Mouse (Mus musculus): Measurements from ENCODE around the gene Nkain2.

Gene Nkain2

DNA sequence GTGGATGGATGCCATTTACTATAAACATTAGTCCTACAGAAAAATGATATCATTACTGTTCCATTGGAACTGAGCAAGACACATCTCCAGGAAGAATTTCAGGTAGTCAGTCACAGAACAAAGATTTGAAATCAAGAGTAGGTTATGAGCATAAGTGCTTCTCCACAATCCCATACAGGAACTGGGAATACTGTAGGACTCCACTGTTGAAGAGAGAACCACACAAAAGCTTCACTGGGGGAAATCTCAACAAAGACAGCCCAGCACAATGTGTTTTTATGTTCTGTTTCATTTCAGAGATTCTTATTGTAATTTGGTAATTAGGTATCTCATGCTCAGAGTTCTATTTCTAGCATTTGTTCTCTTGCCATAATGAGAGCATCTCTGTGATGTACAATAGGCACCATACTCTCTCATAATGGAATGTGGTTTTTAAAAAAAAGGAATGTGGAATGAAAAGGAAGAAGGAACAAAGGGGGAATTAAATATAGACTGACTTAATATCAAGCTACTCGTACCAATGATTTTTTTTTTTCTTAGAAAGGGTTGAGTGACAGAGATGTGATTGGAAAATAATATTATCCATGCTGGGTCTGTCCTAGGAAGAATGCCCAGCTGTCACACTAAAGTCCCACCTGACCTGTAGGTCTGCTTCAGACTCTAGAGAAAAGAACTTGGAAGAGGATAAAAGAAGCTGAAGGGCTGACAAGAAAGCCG lies 313.5 kb downstream of the Nkain2 start:
- no peak for DNase-seq (ENCODE audit: low spot score)

DNA sequence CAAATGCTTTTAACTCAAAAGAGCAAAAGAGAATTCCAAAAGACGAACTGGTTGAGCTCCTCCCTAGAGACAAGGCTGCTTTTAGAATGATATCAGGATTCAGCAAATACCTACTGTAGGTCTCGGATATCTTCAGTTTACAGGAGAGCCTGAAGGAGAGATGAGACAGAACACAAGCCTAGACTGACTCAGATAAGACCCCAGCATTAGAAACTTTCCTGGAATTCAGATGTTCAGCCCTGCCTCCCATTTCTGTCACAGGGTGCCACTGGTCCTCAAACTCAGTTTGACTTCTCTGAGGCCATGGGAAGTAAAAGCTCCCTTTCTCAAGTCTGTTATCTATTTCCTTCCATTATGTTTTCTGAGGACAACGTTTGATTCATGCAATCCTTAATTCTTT lies 332.6 kb downstream of the Nkain2 start:
- DNase-seq (ENCODE audit: low spot score) = no peak

DNA sequence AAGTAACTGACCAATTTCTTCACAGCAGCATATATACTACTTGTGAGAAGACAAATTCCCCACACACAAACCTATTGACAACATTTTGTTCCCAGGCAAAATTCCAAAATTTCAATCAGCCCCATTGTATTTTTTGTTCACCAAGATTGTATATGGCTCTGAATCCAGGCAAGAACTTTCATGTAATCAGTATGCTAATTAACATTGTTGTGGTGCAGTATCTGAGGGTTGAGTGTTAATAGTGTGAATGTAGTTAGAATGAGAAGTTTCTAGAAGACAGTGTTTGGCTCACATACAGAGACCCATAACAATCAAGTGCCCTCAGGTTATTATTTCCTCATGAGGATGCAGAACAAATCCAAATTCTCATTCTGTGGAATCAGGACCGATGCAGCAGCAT lies 354.2 kb downstream of the Nkain2 start:
- no peak for DNase-seq (ENCODE audit: low spot score)

DNA sequence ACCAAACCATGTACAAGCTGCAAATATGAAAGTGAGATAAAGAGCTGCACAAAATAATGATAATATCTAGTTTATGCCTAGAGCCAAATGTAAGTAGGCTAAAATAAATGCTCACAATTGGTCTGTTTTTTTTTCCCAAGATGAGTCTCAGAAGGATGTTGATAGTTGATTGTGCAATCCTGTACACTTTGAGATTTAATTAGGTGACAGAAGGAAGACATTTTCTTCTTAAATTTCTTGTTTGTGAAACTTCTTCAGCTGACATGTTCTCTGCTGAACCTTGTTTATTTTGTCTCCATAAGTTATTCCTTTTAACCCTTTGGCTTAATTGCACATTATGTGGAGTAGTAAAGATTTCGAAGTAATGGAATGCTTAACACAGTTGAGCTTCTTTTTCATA lies 379.4 kb downstream of the Nkain2 start:
- DNase-seq (ENCODE audit: low spot score) = no peak

DNA sequence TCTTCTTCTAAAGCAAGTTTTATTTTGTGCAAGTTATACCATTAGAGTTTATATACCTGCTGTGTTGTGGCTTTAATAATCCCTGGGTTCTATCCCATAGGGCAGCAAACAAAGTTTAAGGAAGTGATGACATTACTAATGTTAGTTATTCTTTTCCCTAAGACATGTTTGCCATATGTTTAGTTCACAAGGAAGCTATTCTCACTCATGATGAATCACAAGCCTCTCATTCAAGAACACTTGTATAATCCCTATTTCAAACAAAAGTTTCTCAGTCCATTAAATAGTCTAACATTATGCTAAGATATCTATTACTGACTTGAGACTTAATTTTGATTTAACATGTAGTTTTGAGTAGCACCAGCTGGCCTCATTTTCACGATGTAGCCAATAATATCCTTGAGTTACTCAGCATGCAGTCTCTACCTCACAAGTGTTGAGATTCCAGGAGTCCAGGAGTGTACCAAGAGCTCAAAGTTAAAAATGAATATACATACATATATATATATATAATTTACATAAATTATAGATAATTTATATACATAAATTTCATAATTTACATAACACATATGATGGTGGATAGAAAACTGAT lies 395.6 kb downstream of the Nkain2 start:
- DNase-seq (ENCODE audit: low spot score) = no peak

DNA sequence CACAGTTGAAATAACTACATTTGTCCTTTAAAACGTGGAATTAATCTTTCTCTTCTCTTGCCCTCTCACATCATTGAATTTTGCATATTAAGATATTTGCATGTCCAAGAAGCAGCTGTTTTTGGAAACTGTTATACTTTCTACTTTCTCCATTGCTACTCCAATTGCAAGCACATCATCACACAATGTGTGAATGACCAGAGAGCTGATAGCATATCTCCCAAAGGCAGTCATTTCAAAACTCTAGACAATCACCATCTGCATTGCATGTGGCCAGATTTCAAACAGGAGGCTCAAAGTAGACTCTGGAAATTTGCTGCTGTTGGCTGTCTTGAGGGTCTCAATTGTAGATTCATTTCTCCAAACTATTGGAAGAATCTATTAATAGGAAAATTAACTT lies 396.7 kb downstream of the Nkain2 start:
- no peak for DNase-seq (ENCODE audit: low spot score)

DNA sequence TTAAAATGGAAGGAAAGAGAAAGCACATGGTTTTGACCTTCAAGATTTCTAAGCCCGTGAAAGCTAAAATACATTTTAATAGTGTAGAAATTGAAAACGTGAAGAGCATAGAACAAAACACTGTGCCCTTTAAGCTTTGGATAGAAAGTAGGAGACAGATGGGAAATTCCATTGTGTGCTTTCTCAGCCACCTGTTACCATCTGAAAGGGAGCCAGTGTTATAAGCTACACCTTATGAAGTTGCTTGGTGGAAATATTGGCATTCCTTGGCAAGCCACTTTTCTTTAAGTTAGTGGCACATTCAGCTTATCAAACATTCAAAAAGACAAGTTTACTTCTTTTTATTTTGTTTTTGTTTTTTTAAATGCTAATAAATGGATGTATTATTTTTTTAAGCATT lies 427.5 kb downstream of the Nkain2 start:
- DNase-seq (ENCODE audit: low spot score) = no peak

DNA sequence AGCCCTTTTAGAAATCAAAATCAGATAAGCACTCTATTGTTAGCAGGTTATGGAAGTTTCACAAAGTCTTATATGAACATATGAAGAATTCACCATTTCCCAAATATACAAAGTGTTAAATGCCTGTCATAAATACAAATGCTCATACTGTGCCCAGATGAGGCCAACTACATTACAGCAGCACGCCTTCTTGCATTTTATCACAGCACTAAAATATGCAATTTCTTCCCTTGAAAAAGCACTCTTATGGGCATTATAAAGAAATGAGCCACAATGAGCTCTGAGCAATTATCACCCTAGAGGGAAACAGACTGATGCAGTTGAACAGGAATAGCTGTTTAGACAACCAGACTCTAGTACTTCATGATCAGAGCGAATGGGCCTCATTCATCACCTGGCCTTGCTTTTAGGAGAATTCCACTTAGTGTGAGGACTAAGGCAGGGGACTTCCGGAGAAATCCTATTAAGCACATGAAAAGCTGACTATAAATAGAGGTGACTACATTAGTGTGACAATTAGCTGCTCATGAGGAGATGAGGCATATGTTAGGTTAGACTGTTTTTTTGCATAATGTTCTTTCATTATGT lies 450.2 kb downstream of the Nkain2 start:
- DNase-seq (ENCODE audit: low spot score) = no peak

DNA sequence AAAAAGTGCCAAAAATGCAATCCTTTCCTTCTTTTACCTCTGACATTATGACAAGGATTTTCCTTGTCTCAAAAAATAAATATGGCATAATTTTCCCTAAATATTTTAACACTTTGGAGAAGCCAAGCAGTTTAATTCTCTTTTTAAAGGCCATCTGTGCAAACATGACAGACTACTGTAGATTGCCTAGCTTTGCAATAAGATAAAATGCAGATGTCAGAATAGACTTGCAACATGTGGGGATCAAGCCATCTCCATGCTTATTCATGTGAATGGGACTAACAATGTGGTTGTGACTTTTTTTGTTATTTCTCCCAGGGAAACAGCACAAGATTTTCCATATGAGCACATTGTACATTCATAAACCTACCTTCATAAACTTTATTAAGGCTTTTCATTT lies 476.0 kb downstream of the Nkain2 start:
- DNase-seq (ENCODE audit: low spot score) = no peak

DNA sequence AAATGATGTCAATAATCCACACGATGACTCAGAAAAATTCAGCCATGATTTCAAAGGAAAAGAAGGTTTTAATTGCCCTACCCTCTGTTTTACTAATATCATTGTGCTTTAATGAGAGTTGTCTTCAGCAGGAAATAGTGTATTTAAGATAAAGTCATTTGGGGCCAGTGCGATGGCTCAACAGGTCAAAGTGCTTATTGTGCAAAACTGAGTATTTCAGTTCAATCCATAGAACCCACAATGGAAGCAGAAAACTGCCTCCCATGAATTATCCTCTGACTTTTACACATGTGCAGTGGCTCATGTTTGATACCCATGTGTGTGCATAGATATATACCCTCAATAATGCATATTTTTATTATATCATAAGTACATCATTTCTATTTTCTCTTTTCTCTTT lies 478.9 kb downstream of the Nkain2 start:
- no peak for DNase-seq (ENCODE audit: low spot score)

DNA sequence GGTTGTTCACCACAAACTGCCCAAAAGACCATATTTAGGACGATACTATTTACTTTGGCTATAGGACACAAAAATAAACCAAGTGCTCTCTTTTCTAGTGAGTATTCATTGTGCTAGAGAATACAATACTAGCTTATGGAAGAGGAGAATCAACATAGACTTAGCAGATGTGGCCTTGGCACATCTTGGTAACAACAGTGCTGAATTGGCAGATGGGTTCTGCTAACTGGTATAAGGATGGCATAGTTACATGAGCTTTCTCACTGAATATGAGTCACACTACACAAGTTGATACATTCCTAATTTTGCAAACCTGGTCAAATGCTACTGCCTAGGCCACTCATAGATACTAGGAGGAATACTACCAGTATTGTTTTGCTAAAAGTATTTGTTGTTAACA lies 489.3 kb downstream of the Nkain2 start:
- no peak for DNase-seq (ENCODE audit: low spot score)

DNA sequence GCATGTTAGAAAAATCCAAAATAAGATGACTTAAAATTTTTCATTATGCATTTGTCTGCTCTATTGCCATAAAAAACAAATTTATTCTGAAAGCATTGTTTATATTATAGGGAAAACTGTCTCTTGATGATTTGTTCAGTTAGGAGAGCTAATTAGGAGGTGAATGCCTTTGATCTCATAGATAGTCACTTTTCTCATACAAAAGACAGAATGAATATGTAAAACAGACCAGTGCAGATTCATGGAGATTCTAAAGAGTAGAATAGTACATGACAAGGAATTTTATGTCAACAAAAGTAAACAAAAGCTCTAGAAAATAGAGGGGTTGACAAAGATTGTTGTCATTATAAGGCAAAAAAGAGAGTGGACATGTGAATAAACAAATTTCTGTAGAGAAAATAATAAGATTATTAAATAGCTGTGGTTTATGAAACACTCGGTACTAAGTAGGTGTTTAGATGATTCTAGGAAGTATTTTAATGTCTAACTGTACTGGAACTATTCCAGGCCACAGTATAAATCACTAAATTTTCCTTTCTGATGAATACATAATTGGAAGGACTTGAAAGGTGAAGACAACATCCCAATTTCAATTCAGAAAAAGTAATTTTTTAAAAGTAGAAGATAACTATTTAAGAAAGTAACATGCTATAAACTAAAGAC lies 496.3 kb downstream of the Nkain2 start:
- DNase-seq (ENCODE audit: low spot score) = no peak

DNA sequence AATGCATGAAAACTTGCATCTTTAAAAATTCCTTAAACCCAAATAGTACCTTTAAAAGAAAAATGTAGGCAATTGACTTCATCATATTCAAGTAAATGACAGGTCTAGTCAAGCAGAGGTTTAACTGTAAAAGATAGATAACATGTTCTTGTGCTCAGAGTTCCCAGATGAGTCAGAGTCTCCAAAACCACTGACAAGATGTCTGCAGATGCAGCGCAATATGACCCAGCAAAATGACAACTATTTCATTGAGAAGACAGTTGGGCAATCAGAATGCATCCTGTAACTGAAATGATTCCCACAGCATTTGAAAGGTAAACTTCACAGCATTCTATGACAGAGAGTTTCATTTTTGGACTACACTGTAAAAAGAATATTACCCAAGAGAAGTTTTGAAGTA lies 496.9 kb downstream of the Nkain2 start:
- DNase-seq (ENCODE audit: low spot score) = no peak

DNA sequence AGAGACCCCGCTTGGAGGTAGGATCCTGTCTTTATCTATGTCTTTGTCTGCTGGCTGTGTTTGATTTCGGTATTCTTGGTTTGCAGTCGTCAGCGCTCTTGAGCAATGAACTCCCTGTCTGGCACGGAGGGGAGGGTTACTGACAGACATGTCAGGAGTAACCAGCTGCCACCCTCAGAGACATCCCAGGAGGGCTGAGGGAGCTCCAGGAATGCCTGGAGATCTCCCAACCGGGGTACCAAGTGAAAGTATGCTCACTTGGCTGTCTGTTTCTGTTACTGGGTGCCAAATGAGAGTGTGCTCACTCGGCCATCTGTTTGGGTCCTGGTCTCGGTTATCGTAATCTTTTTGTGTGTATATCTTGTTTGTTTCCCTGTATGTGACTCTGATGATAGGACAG lies 577.5 kb downstream of the Nkain2 start:
- no peak for DNase-seq (ENCODE audit: low spot score)

DNA sequence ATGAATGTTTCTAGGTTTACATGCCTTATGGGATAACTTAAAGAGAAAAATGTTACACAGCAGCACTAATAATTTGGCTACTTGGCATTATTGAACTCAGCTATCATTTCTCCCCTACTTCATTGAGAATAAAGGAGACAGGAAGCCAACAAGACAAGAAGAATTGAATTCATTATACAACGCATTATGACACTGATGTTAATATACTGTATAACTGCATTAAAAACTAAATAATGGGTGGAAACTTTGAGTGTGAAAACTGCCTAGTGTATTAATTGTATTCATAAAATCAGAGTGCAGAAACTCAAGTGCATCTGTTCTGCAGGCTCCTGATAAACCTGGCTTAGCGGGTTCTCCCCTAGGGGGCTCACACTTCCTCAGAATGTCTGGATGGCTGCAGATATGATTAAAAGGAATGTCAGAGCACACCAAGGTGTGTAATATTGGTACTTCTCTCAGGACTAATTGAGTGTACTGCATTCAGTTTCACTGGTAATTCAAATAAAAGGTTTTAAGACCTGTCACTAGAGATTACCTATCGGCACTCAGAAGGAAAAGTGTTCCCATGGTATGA lies 589.2 kb downstream of the Nkain2 start:
- no peak for DNase-seq (ENCODE audit: low spot score)

DNA sequence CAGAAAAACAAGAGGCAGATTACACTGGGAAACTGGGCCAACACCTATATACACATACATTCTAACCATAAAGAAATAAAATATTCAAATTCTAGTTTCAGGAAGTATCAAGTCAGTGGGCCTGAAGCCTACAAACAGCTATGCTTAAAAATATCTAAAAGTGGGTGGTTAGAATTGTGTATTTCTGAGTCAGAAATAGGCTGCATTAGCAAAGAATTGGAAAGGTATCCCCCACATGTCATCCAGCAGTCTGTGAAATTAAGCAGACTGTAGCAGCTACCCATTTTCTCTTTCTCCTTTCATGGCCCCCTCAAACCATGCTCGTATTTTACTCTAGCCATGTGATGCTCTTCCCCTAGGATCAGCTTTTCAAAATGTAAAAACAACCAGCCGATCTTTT lies 599.8 kb downstream of the Nkain2 start:
- DNase-seq (ENCODE audit: low spot score) = no peak

DNA sequence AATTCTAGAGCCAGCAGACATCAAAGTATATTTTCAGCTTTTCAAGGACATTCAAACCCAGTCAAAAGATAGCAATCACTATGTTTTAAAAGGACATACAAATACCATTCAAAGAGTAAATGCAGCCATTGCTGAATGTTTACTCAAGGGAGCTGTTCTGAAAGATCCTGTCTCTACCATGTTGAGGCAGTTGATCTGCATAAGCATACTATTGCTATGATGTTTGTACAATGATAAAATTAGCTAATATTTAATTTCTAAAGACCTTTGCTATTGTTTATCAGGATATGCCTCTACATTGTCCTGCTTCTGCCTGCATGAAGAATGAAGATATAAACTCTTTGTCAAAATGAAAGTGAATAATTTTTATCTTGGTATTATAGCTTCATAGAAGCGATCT lies 606.6 kb downstream of the Nkain2 start:
- no peak for DNase-seq (ENCODE audit: low spot score)

DNA sequence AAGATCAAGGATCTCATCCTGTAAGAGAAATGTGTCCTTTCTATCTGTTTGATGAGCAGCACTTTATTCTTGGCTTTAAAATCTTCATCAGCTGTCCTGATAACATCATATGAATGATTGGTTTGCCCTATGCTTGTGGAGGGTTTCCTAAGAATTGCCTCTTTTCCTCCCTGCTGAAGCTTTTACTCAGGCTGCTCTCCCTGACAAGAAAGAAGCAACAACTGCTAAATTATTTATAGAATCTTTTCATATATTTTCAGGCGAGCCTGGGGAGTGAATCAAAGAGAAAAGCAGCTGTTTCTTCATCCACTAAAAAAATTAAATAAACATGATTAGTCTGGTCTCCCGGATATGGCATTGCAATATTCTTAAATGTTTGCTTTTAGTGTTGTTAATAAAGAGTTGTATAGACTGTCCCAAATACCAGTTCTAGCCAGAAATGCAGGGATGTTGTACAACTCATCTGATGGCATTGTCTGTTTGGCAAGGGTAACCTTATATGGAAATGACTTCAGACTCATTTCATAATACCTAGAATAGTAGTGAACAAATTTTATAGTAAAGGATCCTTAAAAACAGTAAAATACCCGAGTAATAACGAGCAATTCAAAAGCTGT lies 646.9 kb downstream of the Nkain2 start:
- no peak for DNase-seq (ENCODE audit: low spot score)

DNA sequence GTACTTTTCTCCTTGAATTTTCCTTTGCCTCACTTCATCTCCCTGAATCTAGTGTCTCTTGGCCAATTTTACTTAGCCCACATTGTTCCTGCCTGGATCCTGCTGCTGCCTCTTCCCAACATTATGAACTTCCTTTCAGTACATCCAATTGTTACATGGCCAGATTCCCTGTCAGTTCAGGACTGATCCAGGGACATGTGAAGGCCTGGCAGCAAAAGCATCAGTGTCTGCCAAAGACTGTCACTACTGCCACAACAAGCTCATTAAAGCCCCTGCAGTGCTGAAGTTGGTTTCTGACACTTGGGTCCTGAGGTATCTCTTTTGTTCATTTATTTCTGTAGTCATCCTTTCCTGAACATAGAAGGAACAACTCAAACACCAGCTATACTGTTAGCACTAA lies 649.1 kb downstream of the Nkain2 start:
- no peak for DNase-seq (ENCODE audit: low spot score)

DNA sequence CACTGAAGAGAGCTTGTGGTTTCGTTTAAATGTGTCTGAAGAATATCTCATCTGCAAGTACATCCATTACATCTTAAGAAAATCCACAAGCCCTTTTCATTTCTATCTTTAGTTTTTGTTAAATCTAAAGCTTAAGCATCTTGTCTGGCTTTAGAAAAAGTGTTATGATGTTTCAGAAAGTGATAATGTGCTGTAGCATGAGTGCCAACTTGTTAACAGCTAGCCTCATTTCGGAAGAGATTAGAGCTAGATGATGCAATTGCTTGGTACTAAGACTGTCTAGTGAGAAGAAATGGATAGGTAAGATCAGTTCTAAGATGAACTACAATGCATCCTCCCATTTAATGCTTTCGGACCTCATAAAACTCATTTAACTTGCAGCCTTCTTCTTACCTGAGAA lies 707.3 kb downstream of the Nkain2 start:
- no peak for DNase-seq (ENCODE audit: low spot score)

DNA sequence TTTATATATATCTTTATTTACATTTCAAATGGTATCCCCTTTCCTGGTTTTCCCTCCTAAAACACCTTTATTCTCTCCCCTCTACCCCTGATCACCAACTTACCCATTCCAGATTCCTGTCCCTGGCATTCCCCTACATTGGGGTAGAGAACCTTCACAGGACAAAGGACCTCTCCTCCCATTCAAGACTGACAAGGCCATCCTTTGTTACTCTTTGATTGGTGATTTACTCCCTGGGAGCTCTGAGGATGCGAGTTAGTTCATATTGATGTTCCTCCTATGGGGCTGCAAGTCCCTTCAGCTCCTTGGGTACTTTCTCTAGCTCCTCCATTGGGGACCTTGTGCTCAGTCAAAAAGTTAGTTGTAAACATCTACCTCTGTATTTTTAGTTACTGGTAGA lies 798.9 kb downstream of the Nkain2 start:
- DNase-seq (ENCODE audit: low spot score) = no peak

DNA sequence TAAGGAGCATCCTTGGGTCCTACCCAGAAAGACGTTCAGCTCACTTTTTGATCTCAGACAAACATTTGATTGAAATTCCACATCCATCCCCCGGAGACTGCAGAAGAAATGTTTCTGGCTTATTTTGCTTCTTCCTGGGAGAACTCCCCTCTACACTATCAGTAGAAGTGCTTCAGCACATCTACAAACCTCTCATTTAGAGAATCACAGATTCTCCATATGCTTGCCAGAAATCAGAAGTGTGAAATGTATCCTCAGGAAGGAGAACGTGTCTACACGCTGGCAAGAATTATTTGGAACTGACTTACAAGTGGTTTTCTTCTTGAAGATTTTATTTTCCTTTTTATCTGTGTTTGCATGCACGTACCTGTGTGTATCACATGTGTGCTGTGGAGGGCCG lies 829.9 kb downstream of the Nkain2 start:
- no peak for DNase-seq (ENCODE audit: low spot score)

DNA sequence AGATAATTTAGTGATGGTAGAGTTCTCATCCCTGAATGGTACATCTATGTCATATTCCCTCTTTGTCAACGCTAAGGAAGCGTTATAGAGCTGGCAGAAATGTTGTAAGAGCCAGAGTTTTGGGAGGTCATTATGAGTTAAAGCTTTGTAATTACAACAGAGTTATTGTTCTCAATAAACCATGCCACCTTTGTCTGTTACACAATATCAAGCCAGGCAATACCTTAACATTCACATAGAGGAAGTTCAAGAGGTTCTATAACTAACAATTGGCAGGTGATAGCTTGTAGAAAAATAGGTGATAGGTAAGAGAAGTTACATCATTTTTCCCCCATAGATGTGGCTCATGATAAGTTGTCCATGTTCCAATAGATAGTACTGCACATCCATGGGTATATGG lies 832.0 kb downstream of the Nkain2 start:
- DNase-seq (ENCODE audit: low spot score) = no peak
